Mouse (Mus musculus): ENCODE data around the gene Plac8. TPM values are rescaled to one million over a fixed set of nuclear protein-coding genes. Genes with fewer than 3 reads are reported as not detected.

Plac8 gene
- polyA plus RNA-seq, 1 experiment: 22.1 TPM

DNA sequence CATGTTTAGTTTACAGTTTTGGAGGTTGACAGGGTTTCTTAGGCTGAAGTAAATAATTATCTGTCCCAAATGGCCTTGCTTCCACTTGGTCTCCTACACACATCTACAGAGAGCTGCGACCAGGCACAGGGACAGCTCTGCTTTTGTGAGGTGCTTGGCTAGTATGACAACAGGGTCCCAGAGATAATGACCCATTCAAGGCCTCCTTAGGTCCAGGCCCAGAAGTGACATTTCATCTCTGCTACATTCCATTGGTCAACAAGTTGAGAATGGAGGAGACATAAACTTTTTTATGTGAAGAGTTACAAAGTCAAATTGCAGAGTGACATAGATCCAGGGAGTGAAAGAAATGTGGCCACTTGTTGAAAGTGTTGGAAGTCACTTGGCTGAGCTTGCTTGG, 48.7 kb downstream of the Plac8 start:
- no peaks in the 10 kb centered on the region for H3K9me3 ChIP-seq (replicated peaks; ENCODE audit: control insufficient read depth, insufficient read depth, low read length, poor library complexity, severe bottlenecking)
- no peak overlapping the region for H3K4me3 ChIP-seq (ENCODE audit: low read depth, low read length)
- H3K27me3 ChIP-seq (ENCODE audit: control insufficient read depth, insufficient read depth, low read length, poor library complexity, severe bottlenecking): no peaks in the 10 kb centered on the region
- H3K36me3 ChIP-seq (ENCODE audit: control insufficient read depth, insufficient read depth, low read length, poor library complexity, severe bottlenecking): no peaks in the 10 kb centered on the region; the same call in 1 of the 2 replicates
- no peak overlapping the region for H3K27ac ChIP-seq (ENCODE audit: insufficient read depth, low read length)
- no peaks in the 10 kb centered on the region for H3K4me1 ChIP-seq (ENCODE audit: control insufficient read depth, insufficient read depth, low read length)
- no peak overlapping the region for H3K9ac ChIP-seq (ENCODE audit: low read depth, poor library complexity, severe bottlenecking)
- TF ChIP-seq CTCF (IDR thresholded peaks at IDR 0.05; ENCODE audit: low read depth, low read length): no peak
- no peak for TF ChIP-seq EP300 (IDR thresholded peaks at IDR 0.05; ENCODE audit: insufficient read depth, low read depth, low read length)
- TF ChIP-seq POLR2A (IDR thresholded peaks at IDR 0.05; ENCODE audit: insufficient read depth, low read length): no peak

- no peaks in the 10 kb centered on the region for H3K9me3 ChIP-seq (replicated peaks; ENCODE audit: control insufficient read depth, insufficient read depth, low read length, poor library complexity, severe bottlenecking)
- TF ChIP-seq EP300 (IDR thresholded peaks at IDR 0.05; ENCODE audit: insufficient read depth, low read depth, low read length) (no peak), CTCF (IDR thresholded peaks at IDR 0.05; ENCODE audit: low read depth, low read length) (no peak), POLR2A (IDR thresholded peaks at IDR 0.05; ENCODE audit: insufficient read depth, low read length) (no peak)
- H3K27ac ChIP-seq (ENCODE audit: insufficient read depth, low read length): no peak overlapping the region
- no peaks in the 10 kb centered on the region for H3K4me1 ChIP-seq (ENCODE audit: control insufficient read depth, insufficient read depth, low read length)
- H3K27me3 ChIP-seq (ENCODE audit: control insufficient read depth, insufficient read depth, low read length, poor library complexity, severe bottlenecking): no peaks in the 10 kb centered on the region
- H3K36me3 ChIP-seq (ENCODE audit: control insufficient read depth, insufficient read depth, low read length, poor library complexity, severe bottlenecking): no peaks in the 10 kb centered on the region
- no peak overlapping the region for H3K9ac ChIP-seq (ENCODE audit: low read depth, poor library complexity, severe bottlenecking)
- H3K4me3 ChIP-seq (ENCODE audit: low read depth, low read length): no peak overlapping the region
Measured at GRCm38 (mm10) chr5:100520223-100520622, 51.8 kb downstream of the Plac8 start.

GRCm38 (mm10) chr5:100519027-100519411, 53.0 kb downstream of the Plac8 start:
- Histone ChIP-seq H3K36me3 (ENCODE audit: control insufficient read depth, insufficient read depth, low read length, poor library complexity, severe bottlenecking) (no peaks in the 10 kb centered on the region), H3K27ac (ENCODE audit: insufficient read depth, low read length) (no peak overlapping the region), H3K9me3 (replicated peaks; ENCODE audit: control insufficient read depth, insufficient read depth, low read length, poor library complexity, severe bottlenecking) (no peaks in the 10 kb centered on the region), H3K9ac (ENCODE audit: low read depth, poor library complexity, severe bottlenecking) (peak overlapping the region; percentile 91), H3K4me3 (ENCODE audit: low read depth, low read length) (peak overlapping the region; percentile 78), H3K27me3 (ENCODE audit: control insufficient read depth, insufficient read depth, low read length, poor library complexity, severe bottlenecking) (no peaks in the 10 kb centered on the region), H3K4me1 (ENCODE audit: control insufficient read depth, insufficient read depth, low read length) (no peaks in the 10 kb centered on the region)
- TF ChIP-seq EP300 (IDR thresholded peaks at IDR 0.05; ENCODE audit: insufficient read depth, low read depth, low read length) (no peak), CTCF (IDR thresholded peaks at IDR 0.05; ENCODE audit: low read depth, low read length) (no peak), POLR2A (IDR thresholded peaks at IDR 0.05; ENCODE audit: insufficient read depth, low read length) (no peak)

DNA sequence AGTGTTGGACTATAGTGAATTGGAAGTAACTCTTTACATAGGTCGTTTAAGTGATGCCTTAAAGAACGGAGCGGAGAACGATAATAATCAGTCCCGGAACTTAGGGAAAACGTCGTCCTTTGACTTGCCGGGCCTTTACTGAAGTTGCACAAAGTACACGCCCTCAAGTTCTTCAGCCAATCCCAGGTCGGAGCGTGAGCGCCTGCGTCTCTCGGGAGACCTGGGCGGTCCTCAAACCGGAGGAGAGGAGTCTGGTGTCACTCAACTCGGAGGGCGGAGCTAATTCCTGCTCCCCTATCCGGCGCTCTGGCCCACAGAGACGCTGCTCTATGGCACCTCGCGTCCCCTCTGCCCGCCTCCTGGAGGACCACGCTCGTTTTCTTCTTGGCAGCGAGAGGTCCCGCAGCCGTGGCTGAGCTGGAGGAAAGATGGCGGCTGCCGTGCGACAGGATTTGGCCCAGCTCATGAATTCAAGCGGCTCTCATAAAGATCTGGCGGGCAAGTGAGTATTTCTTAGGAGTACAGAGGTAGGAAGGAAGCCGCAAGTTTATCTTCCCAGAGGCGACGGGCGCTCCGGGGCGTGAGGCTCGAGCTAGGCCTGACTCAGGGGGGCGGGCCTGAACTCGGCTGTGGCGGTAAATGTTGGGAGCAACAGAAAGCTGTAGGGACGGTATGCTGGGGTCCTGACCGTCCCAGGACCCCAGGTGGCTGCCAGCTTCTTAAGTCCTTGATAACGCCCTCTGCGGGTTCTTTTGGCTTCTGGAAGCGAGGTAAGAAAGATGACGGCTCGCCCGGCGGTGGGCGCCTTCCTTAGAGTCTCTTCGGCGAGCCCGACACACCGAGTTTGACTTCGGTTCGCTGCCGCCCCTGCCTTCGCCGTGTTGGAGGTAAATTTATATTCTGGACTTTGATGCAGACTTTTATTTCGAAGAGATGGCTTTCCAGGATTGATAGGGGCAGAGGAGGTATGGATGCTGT, 53.7 kb downstream of the Plac8 start, which contains the start of gene Cops4:
Gene Cops4, plus strand, starts transcription at position 261 of the 978 bp plus-strand sequence.
- no peaks in the 10 kb centered on the region for H3K9me3 ChIP-seq (replicated peaks; ENCODE audit: control insufficient read depth, insufficient read depth, low read length, poor library complexity, severe bottlenecking)
- no peaks in the 10 kb centered on the region for H3K36me3 ChIP-seq (ENCODE audit: control insufficient read depth, insufficient read depth, low read length, poor library complexity, severe bottlenecking)
- H3K9ac ChIP-seq (ENCODE audit: low read depth, poor library complexity, severe bottlenecking): peak within 1 kb of the TSS; percentile 91
- TF ChIP-seq CTCF (IDR thresholded peaks at IDR 0.05; ENCODE audit: low read depth, low read length) (no peak), EP300 (IDR thresholded peaks at IDR 0.05; ENCODE audit: insufficient read depth, low read depth, low read length) (0 out of 2 replicates have a peak, but pooled peaks have one; percentile 51), POLR2A (IDR thresholded peaks at IDR 0.05; ENCODE audit: insufficient read depth, low read length) (no peak)
- peak within 1 kb of the TSS; percentile 78 for H3K4me3 ChIP-seq (ENCODE audit: low read depth, low read length)
- no peaks in the 10 kb centered on the region for H3K4me1 ChIP-seq (ENCODE audit: control insufficient read depth, insufficient read depth, low read length)
- no peaks in the 10 kb centered on the region for H3K27me3 ChIP-seq (ENCODE audit: control insufficient read depth, insufficient read depth, low read length, poor library complexity, severe bottlenecking)
- no peak within 1 kb of the TSS for H3K27ac ChIP-seq (ENCODE audit: insufficient read depth, low read length)

DNA sequence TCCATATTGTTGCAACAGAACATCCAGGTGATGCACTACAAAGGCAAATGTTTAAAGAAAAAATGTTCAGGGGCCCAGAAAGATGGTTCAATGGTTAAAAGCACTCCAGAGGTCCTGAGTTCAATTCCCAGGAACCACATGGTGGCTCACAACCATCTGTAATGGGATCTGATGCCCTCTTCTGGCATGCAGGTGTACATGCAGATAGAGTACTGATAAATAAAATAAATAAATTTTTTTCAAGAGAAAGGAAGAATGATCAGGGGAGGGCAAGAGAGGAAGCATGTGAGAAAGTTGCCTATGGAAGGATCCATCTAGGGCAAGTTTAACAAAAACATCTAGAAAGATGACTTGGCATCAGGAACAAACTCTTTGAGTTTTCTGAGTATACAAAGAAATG, 59.5 kb downstream of the Plac8 start:
- Histone ChIP-seq H3K4me1 (ENCODE audit: control insufficient read depth, insufficient read depth, low read length) (no peaks in the 10 kb centered on the region), H3K9ac (ENCODE audit: low read depth, poor library complexity, severe bottlenecking) (no peak overlapping the region), H3K27ac (ENCODE audit: insufficient read depth, low read length) (no peak overlapping the region), H3K9me3 (replicated peaks; ENCODE audit: control insufficient read depth, insufficient read depth, low read length, poor library complexity, severe bottlenecking) (no peaks in the 10 kb centered on the region), H3K36me3 (ENCODE audit: control insufficient read depth, insufficient read depth, low read length, poor library complexity, severe bottlenecking) (no peaks in the 10 kb centered on the region), H3K27me3 (ENCODE audit: control insufficient read depth, insufficient read depth, low read length, poor library complexity, severe bottlenecking) (no peaks in the 10 kb centered on the region), H3K4me3 (ENCODE audit: low read depth, low read length) (no peak overlapping the region)
- no peak for TF ChIP-seq EP300 (IDR thresholded peaks at IDR 0.05; ENCODE audit: insufficient read depth, low read depth, low read length)
- TF ChIP-seq POLR2A (IDR thresholded peaks at IDR 0.05; ENCODE audit: insufficient read depth, low read length): no peak
- TF ChIP-seq CTCF (IDR thresholded peaks at IDR 0.05; ENCODE audit: low read depth, low read length): no peak

DNA sequence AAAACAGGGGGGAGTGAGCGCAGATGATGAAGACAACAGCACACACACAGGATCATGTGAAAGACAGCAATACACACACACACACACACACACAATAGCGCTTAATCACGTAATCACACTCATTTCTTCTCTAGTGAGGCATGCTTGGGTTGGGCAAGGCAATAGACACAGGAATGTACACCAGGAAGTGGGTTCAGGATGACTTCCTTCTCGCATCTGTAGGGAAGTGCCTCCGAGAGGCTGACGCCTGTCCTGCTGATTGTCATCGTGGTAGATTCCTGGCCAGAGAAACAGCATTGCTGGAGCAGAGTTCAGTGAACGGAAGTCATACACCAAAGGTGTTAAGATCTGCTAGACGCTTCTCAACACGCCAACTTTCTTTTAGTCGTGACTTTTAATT, 62.8 kb downstream of the Plac8 start:
- H3K4me1 ChIP-seq (ENCODE audit: control insufficient read depth, insufficient read depth, low read length): no peaks in the 10 kb centered on the region
- H3K27me3 ChIP-seq (ENCODE audit: control insufficient read depth, insufficient read depth, low read length, poor library complexity, severe bottlenecking): no peaks in the 10 kb centered on the region
- H3K4me3 ChIP-seq (ENCODE audit: low read depth, low read length): no peak overlapping the region
- H3K9me3 ChIP-seq (replicated peaks; ENCODE audit: control insufficient read depth, insufficient read depth, low read length, poor library complexity, severe bottlenecking): no peaks in the 10 kb centered on the region
- H3K27ac ChIP-seq (ENCODE audit: insufficient read depth, low read length): no peak overlapping the region
- TF ChIP-seq CTCF (IDR thresholded peaks at IDR 0.05; ENCODE audit: low read depth, low read length) (no peak), EP300 (IDR thresholded peaks at IDR 0.05; ENCODE audit: insufficient read depth, low read depth, low read length) (no peak), POLR2A (IDR thresholded peaks at IDR 0.05; ENCODE audit: insufficient read depth, low read length) (no peak)
- H3K9ac ChIP-seq (ENCODE audit: low read depth, poor library complexity, severe bottlenecking): no peak overlapping the region
- no peaks in the 10 kb centered on the region for H3K36me3 ChIP-seq (ENCODE audit: control insufficient read depth, insufficient read depth, low read length, poor library complexity, severe bottlenecking)

Other genes starting within 250 kb of the Plac8 start
- 181 and 197 TPM in 2 replicates for gene Sec31a, start 156.0 kb downstream of the Plac8 start, polyA plus RNA-seq (2011; ENCODE audit: insufficient read depth, insufficient read length, low read depth, missing spikeins)
- 31.9 and 34.9 TPM in 2 replicates for gene Lin54, start 71.6 kb downstream of the Plac8 start, polyA plus RNA-seq (2011; ENCODE audit: insufficient read depth, insufficient read length, low read depth, missing spikeins)
- gene Cops4, start 53.9 kb downstream of the Plac8 start, polyA plus RNA-seq (2011; ENCODE audit: insufficient read depth, insufficient read length, low read depth, missing spikeins): 104 and 118 TPM in 2 replicates
- gene Coq2, start 102.9 kb upstream of the Plac8 start, polyA plus RNA-seq (2011; ENCODE audit: insufficient read depth, insufficient read length, low read depth, missing spikeins): 48.0 and 57.3 TPM in 2 replicates
- 0.29 TPM in 1 of 2 replicates, not detected in the other for gene Hpse, start 147.5 kb upstream of the Plac8 start, polyA plus RNA-seq (2011; ENCODE audit: insufficient read depth, insufficient read length, low read depth, missing spikeins)
- gene Helq, start 226.4 kb upstream of the Plac8 start, polyA plus RNA-seq (2011; ENCODE audit: insufficient read depth, insufficient read length, low read depth, missing spikeins): 27.2 and 37.6 TPM in 2 replicates
- 79.1 and 93.6 TPM in 2 replicates for gene Mrps18c, start 226.4 kb upstream of the Plac8 start, polyA plus RNA-seq (2011; ENCODE audit: insufficient read depth, insufficient read length, low read depth, missing spikeins)
- gene Abraxas1, start 248.7 kb upstream of the Plac8 start, polyA plus RNA-seq (2011; ENCODE audit: insufficient read depth, insufficient read length, low read depth, missing spikeins): 32.9 and 37.4 TPM in 2 replicates

Data from ES-Bruce4 (cell line).